ENCODE assay signal across 8 mouse cellular contexts in the genomic region with DNA sequence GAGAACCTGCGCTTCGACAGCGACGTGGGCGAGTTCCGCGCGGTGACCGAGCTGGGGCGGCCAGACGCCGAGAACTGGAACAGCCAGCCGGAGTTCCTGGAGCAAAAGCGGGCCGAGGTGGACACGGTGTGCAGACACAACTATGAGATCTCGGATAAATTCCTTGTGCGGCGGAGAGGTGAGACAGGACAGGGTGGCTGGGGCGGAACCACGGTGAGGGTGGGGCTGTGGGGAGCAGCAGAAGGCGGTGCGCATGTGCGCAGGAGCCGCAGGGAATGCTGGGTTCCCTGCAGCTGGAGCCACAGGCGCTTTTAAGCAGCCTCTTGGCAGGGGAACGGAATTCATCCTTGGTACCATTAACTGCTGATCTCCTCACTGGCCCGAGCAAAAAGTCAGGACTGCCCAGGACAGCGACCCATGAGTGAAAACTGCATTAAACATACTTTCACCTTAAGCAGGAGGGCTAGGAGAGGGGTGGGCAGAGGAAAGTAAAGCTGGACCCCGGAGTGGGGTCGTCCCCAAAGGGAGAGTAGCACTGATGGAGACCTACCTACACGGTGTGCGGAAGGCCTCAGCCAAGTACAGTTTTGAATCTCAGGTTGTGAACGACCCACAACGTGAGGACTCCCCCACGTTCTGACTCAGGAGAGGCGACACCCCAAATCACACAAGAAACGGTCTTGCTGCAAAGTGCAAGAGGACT. TPM values are rescaled to one million over a fixed set of nuclear protein-coding genes. Genes with fewer than 3 reads are reported as not detected.
A peak's percentile ranks its signal among the peaks of the same experiment; 100 is the strongest.
DNase-seq lines count a peak whose midpoint lies in the region; ATAC-seq and TF ChIP-seq lines count a peak whose summit lies in the region.

No protein-coding gene starts in this region.

- H3K4me1 ChIP-seq in spleen, adult 2 months (ENCODE audit: control insufficient read depth, insufficient read depth, insufficient read length): peaks cover 6% of the 10 kb centered on the region; the same call in 1 of the 2 replicates
- H3K4me1 ChIP-seq in heart, embryonic 15.5 days (replicated peaks): peaks cover 7% of the 10 kb centered on the region
- H3K4me1 ChIP-seq in liver, embryonic 12.5 days: peaks cover 3% of the 10 kb centered on the region
- peaks cover 3% of the 10 kb centered on the region for H3K4me1 ChIP-seq in testis, adult 2 months (ENCODE audit: control insufficient read depth, insufficient read depth, low read length)

- H3K9ac ChIP-seq in heart, embryonic 15.5 days: peak overlapping the region; percentile 71
- peak overlapping the region; percentile 52 for H3K9ac ChIP-seq in liver, embryonic 12.5 days

- H3K36me3 ChIP-seq in spleen, adult 2 months (ENCODE audit: control insufficient read depth, insufficient read depth, low read length): peaks cover 52% of the 10 kb centered on the region
- H3K36me3 ChIP-seq in heart, embryonic 15.5 days: no peaks in the 10 kb centered on the region
- no peaks in the 10 kb centered on the region for H3K36me3 ChIP-seq in liver, embryonic 12.5 days
- no peaks in the 10 kb centered on the region for H3K36me3 ChIP-seq in testis, adult 2 months (ENCODE audit: control insufficient read depth, insufficient read depth, low read length)

- peak overlapping the region; percentile 75 for H3K4me2 ChIP-seq in heart, embryonic 15.5 days
- H3K4me2 ChIP-seq in liver, embryonic 12.5 days: peak overlapping the region; percentile 74

- no peak for TF ChIP-seq CTCF in spleen, adult 2 months (IDR thresholded peaks at IDR 0.05; ENCODE audit: extremely low read depth, insufficient read depth, insufficient read length, insufficient replicate concordance)
- TF ChIP-seq CTCF in testis, adult 2 months (IDR thresholded peaks at IDR 0.05; ENCODE audit: control insufficient read depth, insufficient read depth, insufficient replicate concordance, low read depth, low read length): no peak

- DNase-seq in spleen, adult 2 months (ENCODE audit: low read depth in 1 of 2, low spot score in 2 of 2): peak in 1 of 2 experiments; percentile 50
- DNase-seq in spleen, postnatal 14 days (ENCODE audit: low spot score in 2 of 2): no peak
- peak; percentile 19 for DNase-seq in fibroblast of lung, adult 2 months (ENCODE audit: low read depth)
- peak; percentile 85 for DNase-seq in kidney, postnatal 10 days

- no peaks in the 10 kb centered on the region for H3K27me3 ChIP-seq in spleen, adult 2 months (ENCODE audit: control insufficient read depth, insufficient read depth, low read length)
- 0 out of 2 replicates have a peak, but pooled peaks cover 4% of the 10 kb centered on the region for H3K27me3 ChIP-seq in heart, embryonic 15.5 days
- H3K27me3 ChIP-seq in liver, embryonic 12.5 days (replicated peaks): peaks cover 11% of the 10 kb centered on the region; the same call in 1 of the 2 replicates
- H3K27me3 ChIP-seq in testis, adult 2 months (ENCODE audit: control insufficient read depth, insufficient read depth, low read length): no peaks in the 10 kb centered on the region

- no peak for TF ChIP-seq POLR2A in spleen, adult 2 months (IDR thresholded peaks at IDR 0.05; ENCODE audit: low read depth, low read length)
- peak; percentile 62; the same call in 1 of the 2 replicates for TF ChIP-seq POLR2A in testis, adult 2 months (IDR thresholded peaks at IDR 0.05; ENCODE audit: control insufficient read depth, low read depth, low read length)

- peak overlapping the region; percentile 36 for H3K27ac ChIP-seq in spleen, adult 2 months (ENCODE audit: insufficient read depth, low read length)
- H3K27ac ChIP-seq in heart, embryonic 15.5 days: peak overlapping the region; percentile 69
- H3K27ac ChIP-seq in liver, embryonic 12.5 days: no peak overlapping the region
- no peak overlapping the region for H3K27ac ChIP-seq in testis, adult 2 months (ENCODE audit: control insufficient read depth, insufficient read depth, low read depth, low read length)

- WGBS in spleen, adult 2 months: 34% methylated on average over 38 of the region's 38 CpGs
- WGBS in heart, embryonic 15.5 days: 21% methylated on average over 38 of the region's 38 CpGs
- 23% methylated on average over 38 of the region's 38 CpGs for WGBS in liver, embryonic 12.5 days (ENCODE audit: insufficient replicate concordance)

- peak; percentile 82 for ATAC-seq in heart, embryonic 15.5 days (replicated peaks; ENCODE audit: insufficient number of reproducible peaks, insufficient read depth, low FRiP score, low read depth)
- peak; percentile 68 for ATAC-seq in liver, embryonic 12.5 days
- ATAC-seq in monocyte, adult 5-6 weeks (replicated peaks; ENCODE audit: insufficient number of reproducible peaks, low FRiP score, low TSS enrichment, poor library complexity, severe bottlenecking): peak; percentile 30; the same call in 1 of the 2 replicates

- peak overlapping the region; percentile 58 for H3K4me3 ChIP-seq in spleen, adult 2 months (ENCODE audit: extremely low read depth, insufficient read depth, insufficient read length)
- H3K4me3 ChIP-seq in heart, embryonic 15.5 days: peak overlapping the region; percentile 68
- peak overlapping the region; percentile 60 for H3K4me3 ChIP-seq in liver, embryonic 12.5 days
- H3K4me3 ChIP-seq in testis, adult 2 months (ENCODE audit: control insufficient read depth, low read depth, low read length): peak overlapping the region; percentile 87

- no peaks in the 10 kb centered on the region for H3K9me3 ChIP-seq in heart, embryonic 15.5 days (replicated peaks)
- H3K9me3 ChIP-seq in liver, embryonic 12.5 days (replicated peaks): no peaks in the 10 kb centered on the region

RNA-seq across cellular contexts. Expression of gene H2-Eb1, which starts 4.2 kb away (rescaled TPM):
- 1,025 and 1,109 TPM in 2 replicates for polyA plus RNA-seq in spleen, adult 2 months (2012; rRNA removed)
- polyA plus RNA-seq in heart, embryonic 15.5 days (2015; fragmentation: Nextera tagmentation; extraction: Ambion mirVana): 5.6 and 28.9 TPM in 2 replicates
- 0.15 and 0.37 TPM in 2 replicates for polyA plus RNA-seq in liver, embryonic 12.5 days (2016; fragmentation: Nextera tagmentation; extraction: Ambion mirVana)
- 415 to 638 TPM (median 573 TPM) in 3 replicates for total RNA-seq in monocyte, adult 5-6 weeks (2017)
- polyA plus RNA-seq in testis, adult 2 months (2012; rRNA removed): 5.6 and 7.8 TPM in 2 replicates

RNA-seq across cellular contexts. Expression of gene H2-Eb2, which starts 15.6 kb away (rescaled TPM):
- polyA plus RNA-seq in spleen, adult 2 months (2012; rRNA removed): 11.4 and 13.5 TPM in 2 replicates
- polyA plus RNA-seq in heart, embryonic 15.5 days (2015; fragmentation: Nextera tagmentation; extraction: Ambion mirVana): 0.11 TPM in 1 of 2 replicates, not detected in the other
- polyA plus RNA-seq in liver, embryonic 12.5 days (2016; fragmentation: Nextera tagmentation; extraction: Ambion mirVana): not detected in 2 replicates
- total RNA-seq in monocyte, adult 5-6 weeks (2017): 4.9 to 11.5 TPM (median 8.6 TPM) in 3 replicates
- polyA plus RNA-seq in testis, adult 2 months (2012; rRNA removed): not detected in 2 replicates

RNA-seq across cellular contexts. Expression of gene H2-Aa, which starts 22.2 kb away (rescaled TPM):
- polyA plus RNA-seq in spleen, adult 2 months (2012; rRNA removed): 1,846 and 1,869 TPM in 2 replicates
- polyA plus RNA-seq in heart, embryonic 15.5 days (2015; fragmentation: Nextera tagmentation; extraction: Ambion mirVana): 5.9 and 42.6 TPM in 2 replicates
- 0.11 TPM in 1 of 2 replicates, not detected in the other for polyA plus RNA-seq in liver, embryonic 12.5 days (2016; fragmentation: Nextera tagmentation; extraction: Ambion mirVana)
- total RNA-seq in monocyte, adult 5-6 weeks (2017): 387 to 602 TPM (median 587 TPM) in 3 replicates
- 10.1 and 11.6 TPM in 2 replicates for polyA plus RNA-seq in testis, adult 2 months (2012; rRNA removed)

RNA-seq across cellular contexts. Expression of gene Btnl2, which starts 44.8 kb away (rescaled TPM):
- 4.1 and 4.4 TPM in 2 replicates for polyA plus RNA-seq in spleen, adult 2 months (2012; rRNA removed)
- 0.09 TPM in 1 of 2 replicates, not detected in the other for polyA plus RNA-seq in heart, embryonic 15.5 days (2015; fragmentation: Nextera tagmentation; extraction: Ambion mirVana)
- polyA plus RNA-seq in liver, embryonic 12.5 days (2016; fragmentation: Nextera tagmentation; extraction: Ambion mirVana): 0.07 TPM in 1 of 2 replicates, not detected in the other
- 0.76 TPM in 1 of 3 replicates, not detected in the others for total RNA-seq in monocyte, adult 5-6 weeks (2017)
- 0.16 and 0.21 TPM in 2 replicates for polyA plus RNA-seq in testis, adult 2 months (2012; rRNA removed)

RNA-seq across cellular contexts. Expression of gene H2-Ab1, which starts 52.3 kb away (rescaled TPM):
- 5,504 and 8,483 TPM in 2 replicates for polyA plus RNA-seq in spleen, adult 2 months (2012; rRNA removed)
- 16.2 and 120 TPM in 2 replicates for polyA plus RNA-seq in heart, embryonic 15.5 days (2015; fragmentation: Nextera tagmentation; extraction: Ambion mirVana)
- polyA plus RNA-seq in liver, embryonic 12.5 days (2016; fragmentation: Nextera tagmentation; extraction: Ambion mirVana): 2.9 and 3.1 TPM in 2 replicates
- 588 to 931 TPM (median 911 TPM) in 3 replicates for total RNA-seq in monocyte, adult 5-6 weeks (2017)
- 31.1 and 36.4 TPM in 2 replicates for polyA plus RNA-seq in testis, adult 2 months (2012; rRNA removed)

Comparison
In these comparisons a context has a peak if more than half of its experiments do, and no peak if none do; other contexts are left out.
1. DNase-seq: peak in fibroblast of lung, adult 2 months (single experiment) and kidney, postnatal 10 days (single experiment); none in spleen, postnatal 14 days (0 of 2).
2. H3K27ac ChIP-seq: peak in spleen, adult 2 months (single experiment) and heart, embryonic 15.5 days (single experiment); none in liver, embryonic 12.5 days (single experiment) and testis, adult 2 months (single experiment).
3. ATAC-seq: peak in every context shown above with its lines; median percentile 82 in heart, embryonic 15.5 days; 68 in liver, embryonic 12.5 days; 30 in monocyte, adult 5-6 weeks.
4. RNA of gene H2-Eb1, which starts 4.2 kb away (polyA plus RNA-seq): 1,025 to 1,109 TPM in spleen, adult 2 months; 5.6 to 28.9 TPM in heart, embryonic 15.5 days, 5.6 to 7.8 TPM in testis, adult 2 months and 0.15 to 0.37 TPM in liver, embryonic 12.5 days; every median in the first group is over 10 times any median in the second.
5. RNA of gene H2-Eb2, which starts 15.6 kb away (polyA plus RNA-seq): 11.4 to 13.5 TPM in spleen, adult 2 months; not detected in testis, adult 2 months, not detected in liver, embryonic 12.5 days and 0.11 TPM in heart, embryonic 15.5 days; every median in the first group is over 10 times any median in the second.
6. RNA of gene H2-Aa, which starts 22.2 kb away (polyA plus RNA-seq): 1,846 to 1,869 TPM in spleen, adult 2 months; 10.1 to 11.6 TPM in testis, adult 2 months, 5.9 to 42.6 TPM in heart, embryonic 15.5 days and 0.11 TPM in liver, embryonic 12.5 days; every median in the first group is over 10 times any median in the second.
7. Peak in every context shown above with its lines, with median percentiles within 50 percentile points of each other: H3K4me3 ChIP-seq.